Mouse (Mus musculus) testis, adult 2 months (tissue): ENCODE results near the gene Ankrd33b. TPM values are rescaled to one million over a fixed set of nuclear protein-coding genes. Genes with fewer than 3 reads are reported as not detected.

Source experiments
- H3K27ac ChIP-seq: fragments of 200-500 bp; 2 replicates; pipeline ENCODE4 v1.5.1; 2012; ENCODE audit warnings: low read depth, low read length; ENCODE audit not compliant: control insufficient read depth, insufficient read depth
- H3K27me3 ChIP-seq: fragments of 200-500 bp; 2 replicates; pipeline ENCODE4 v1.6.1; 2012; ENCODE audit warnings: mild to moderate bottlenecking, low read length, moderate library complexity; ENCODE audit not compliant: control insufficient read depth, insufficient read depth
- H3K36me3 ChIP-seq: fragments of 200-500 bp; 2 replicates; pipeline ENCODE4 v1.6.1; 2012; ENCODE audit warnings: mild to moderate bottlenecking, low read length; ENCODE audit not compliant: control insufficient read depth, insufficient read depth
- H3K4me1 ChIP-seq: fragments of 200-500 bp; 2 replicates; pipeline ENCODE4 v1.6.1; 2012; ENCODE audit warnings: low read length; ENCODE audit not compliant: control insufficient read depth, insufficient read depth
- H3K4me3 ChIP-seq: fragments of 200-500 bp; 2 replicates; pipeline ENCODE4 v1.5.1; 2012; ENCODE audit warnings: low read depth, mild to moderate bottlenecking, low read length, moderate library complexity, mixed read lengths; ENCODE audit not compliant: control insufficient read depth
- CTCF ChIP-seq: fragments of 200-500 bp; IDR thresholded peaks from 2 replicates; pipeline ENCODE4 v1.5.1; 2012; ENCODE audit warnings: low read depth, mild to moderate bottlenecking, inconsistent platforms, low read length, moderate library complexity; ENCODE audit not compliant: control insufficient read depth, insufficient read depth, insufficient replicate concordance
- POLR2A ChIP-seq: fragments of 200-500 bp; IDR thresholded peaks from 2 replicates; pipeline ENCODE4 v1.6.1; 2012; ENCODE audit warnings: low read depth, mild to moderate bottlenecking, inconsistent platforms, low read length, moderate library complexity; ENCODE audit not compliant: control insufficient read depth
- polyA plus RNA-seq: library from polyadenylated mRNA; depleted of rRNA; stranded (reverse); fragments of >200 nt; gene quantifications from 2 replicates; pipeline ENCODE4 v1.2.3, GENCODE M21; 2012

The Ankrd33b gene
- polyA plus RNA-seq, 1 experiment, result 0.58 TPM

DNA sequence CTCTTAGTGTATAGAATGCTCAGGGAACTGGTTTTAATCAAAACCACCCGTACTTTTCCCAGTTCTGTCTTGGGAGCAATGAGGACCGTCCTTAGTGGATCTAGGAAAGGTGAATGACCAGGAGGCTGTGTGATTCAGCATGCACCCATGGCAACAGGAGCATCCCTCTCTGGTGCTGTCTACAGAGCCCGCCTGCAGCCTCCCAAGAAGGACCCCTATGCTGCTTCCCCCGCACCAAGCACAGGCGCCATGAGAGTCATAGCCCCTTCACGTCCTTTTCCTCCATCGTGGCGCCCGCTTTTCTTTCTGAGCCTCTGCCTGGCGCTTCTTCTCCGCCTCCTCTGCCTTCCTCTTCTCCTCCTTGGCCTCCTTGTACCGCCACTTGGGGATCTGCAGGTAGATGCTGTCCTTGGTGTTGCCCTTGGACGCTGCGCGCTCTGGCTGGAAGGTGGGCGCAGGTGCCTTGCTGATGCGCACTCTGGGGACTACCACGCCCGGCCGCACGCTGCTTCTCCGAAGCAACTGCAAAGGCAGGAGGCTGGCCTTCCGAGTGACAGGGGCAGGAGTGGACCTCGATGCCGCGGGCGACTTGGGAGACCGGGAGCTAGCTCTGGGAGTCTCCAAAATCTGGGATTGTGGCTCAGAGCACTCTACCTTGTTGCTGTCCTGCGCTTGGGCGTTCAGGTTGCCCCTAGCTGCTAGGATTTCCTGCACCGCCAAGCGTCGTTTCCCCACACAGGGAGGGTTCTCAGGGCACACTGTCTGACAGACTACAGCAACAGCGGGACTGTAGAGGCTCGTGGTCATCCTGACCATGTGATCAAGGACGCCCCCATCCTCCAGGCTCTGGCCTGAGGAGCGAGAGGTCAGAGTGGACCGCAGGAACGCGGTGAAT is 70.4 kb downstream of the Ankrd33b start:
- no peaks in the 10 kb centered on the region; the same call in 1 of the 2 replicates for H3K4me1 ChIP-seq
- H3K27ac ChIP-seq, result no peak overlapping the region
- TF ChIP-seq CTCF (no peak), POLR2A (no peak)
- no peaks in the 10 kb centered on the region for H3K36me3 ChIP-seq
- no peaks in the 10 kb centered on the region for H3K27me3 ChIP-seq
- H3K4me3 ChIP-seq, result no peak overlapping the region

DNA sequence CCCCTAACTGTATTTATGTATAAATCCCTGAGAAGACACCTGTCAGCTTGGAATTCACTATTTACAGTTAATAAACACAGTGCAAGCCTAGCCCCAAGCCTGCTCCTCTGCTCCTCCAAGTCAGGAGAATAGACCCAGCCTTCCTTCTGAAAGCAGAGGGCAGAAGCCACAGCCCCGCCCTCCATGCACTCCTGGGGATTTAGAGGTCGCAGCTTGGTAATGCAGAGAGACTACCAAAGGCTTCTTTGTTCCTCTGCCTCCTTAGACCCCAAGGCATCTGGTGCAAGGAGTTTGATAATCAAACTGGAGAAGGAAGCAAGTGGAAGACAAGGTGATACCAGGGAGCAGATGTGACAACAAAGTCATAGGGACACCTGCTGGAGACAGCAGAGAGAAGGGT is 73.2 kb downstream of the Ankrd33b start:
- Histone ChIP-seq H3K36me3 (no peaks in the 10 kb centered on the region), H3K4me3 (no peak overlapping the region), H3K27me3 (no peaks in the 10 kb centered on the region), H3K4me1 (no peaks in the 10 kb centered on the region), H3K27ac (no peak overlapping the region)
- TF ChIP-seq CTCF, result no peak
- TF ChIP-seq POLR2A, result no peak

DNA sequence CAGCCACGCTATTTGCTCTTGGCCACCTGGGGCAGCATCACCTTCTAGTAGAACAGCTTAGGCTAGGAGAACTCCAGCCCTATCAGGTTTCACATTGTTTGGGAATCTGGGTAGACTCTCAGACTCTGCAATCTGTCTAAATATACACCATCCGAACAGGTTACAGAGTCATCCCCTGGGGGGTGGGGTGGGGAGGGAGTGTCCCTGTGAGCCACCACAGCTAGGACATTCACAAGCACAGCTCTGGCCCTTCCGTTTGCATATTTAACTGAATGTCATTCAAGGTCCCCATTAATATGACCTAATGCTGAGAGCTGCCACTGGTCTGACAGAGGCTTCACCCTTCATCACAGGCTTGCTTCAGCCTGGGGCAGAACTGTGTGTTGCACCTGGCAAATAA is 74.9 kb downstream of the Ankrd33b start:
- no peak overlapping the region for H3K27ac ChIP-seq
- H3K27me3 ChIP-seq, result no peaks in the 10 kb centered on the region
- H3K36me3 ChIP-seq, result no peaks in the 10 kb centered on the region
- TF ChIP-seq CTCF (no peak), POLR2A (no peak)
- no peaks in the 10 kb centered on the region for H3K4me1 ChIP-seq
- no peak overlapping the region for H3K4me3 ChIP-seq

DNA sequence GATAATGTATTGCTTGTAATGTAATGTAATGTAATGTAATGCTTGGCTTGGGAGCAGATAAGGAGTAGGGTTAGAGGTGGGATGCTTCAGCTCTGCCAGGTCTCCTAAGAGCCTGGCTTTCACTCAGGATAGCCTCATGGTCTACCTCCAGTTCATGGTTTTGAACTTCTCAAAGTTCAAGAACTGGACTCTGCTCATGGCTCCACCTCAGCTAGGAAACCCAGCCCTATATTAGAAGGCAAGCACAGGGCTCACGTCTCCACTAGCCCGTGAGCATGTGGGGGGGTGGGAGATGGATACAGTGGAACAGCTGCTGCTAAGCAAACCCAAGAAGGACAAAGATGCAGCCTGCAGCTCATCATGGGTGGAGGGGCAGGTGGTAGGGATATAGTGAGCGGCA is 81.8 kb downstream of the Ankrd33b start:
- TF ChIP-seq POLR2A (no peak), CTCF (no peak)
- H3K27ac ChIP-seq, result no peak overlapping the region
- no peaks in the 10 kb centered on the region for H3K27me3 ChIP-seq
- no peaks in the 10 kb centered on the region for H3K36me3 ChIP-seq
- H3K4me1 ChIP-seq, result peaks cover 12% of the 10 kb centered on the region
- H3K4me3 ChIP-seq, result no peak overlapping the region

DNA sequence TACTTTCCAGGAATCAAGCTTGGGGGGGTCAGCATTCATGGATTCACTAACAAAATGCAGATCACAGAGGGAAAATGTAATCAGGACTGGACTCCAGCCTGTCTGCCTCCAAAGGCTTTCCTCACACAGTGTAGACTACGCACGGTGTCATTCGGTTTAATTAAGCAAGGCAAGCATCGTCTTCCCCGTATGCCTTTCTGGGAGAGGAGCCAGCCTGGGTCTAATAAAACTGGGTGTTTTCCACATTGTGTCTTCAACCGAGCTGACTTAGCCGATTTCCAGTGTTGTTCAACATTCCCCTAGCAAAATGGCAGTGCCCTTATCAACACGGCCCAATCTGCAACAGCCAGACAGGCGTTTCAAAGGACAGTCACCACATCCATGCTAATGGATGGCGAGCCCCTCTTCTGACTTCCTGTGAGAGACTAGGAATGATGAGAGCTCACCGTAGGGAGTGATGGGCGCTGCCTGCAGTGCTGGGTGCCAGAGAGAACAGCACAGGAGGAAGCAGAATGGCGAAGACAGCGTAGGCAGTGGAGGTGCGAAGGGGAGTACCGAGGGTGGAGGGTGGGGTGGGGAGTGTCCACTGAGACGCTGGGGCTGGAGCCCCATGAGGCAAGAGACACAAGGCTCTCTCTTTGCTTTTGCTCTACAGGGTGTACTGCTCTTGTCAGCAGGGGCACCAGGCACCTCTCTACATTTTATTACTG is 82.4 kb downstream of the Ankrd33b start:
- Histone ChIP-seq H3K4me1 (peaks cover 15% of the 10 kb centered on the region), H3K27ac (no peak overlapping the region), H3K27me3 (no peaks in the 10 kb centered on the region), H3K36me3 (no peaks in the 10 kb centered on the region), H3K4me3 (no peak overlapping the region)
- TF ChIP-seq POLR2A (no peak), CTCF (no peak)

DNA sequence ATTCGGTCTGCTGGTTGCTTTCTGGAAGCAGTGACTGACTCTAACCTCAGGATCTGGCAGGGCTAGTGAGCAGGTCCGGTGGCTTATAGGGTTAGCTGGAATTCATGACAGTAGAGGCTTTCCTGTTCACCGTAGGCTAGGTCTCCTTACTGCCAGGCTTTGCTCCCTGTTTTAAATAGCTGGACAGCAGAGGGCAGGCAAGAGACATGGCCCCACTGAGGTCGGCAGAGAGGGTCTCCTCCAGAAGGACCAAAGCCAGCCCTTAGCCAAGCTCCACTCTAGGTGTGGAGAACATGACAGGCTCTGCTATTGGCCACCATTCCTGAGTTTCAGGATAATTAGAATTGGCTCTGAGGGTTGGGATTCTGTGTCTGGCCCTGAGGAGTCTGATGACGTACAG is 83.4 kb downstream of the Ankrd33b start:
- H3K27me3 ChIP-seq, result no peaks in the 10 kb centered on the region

DNA sequence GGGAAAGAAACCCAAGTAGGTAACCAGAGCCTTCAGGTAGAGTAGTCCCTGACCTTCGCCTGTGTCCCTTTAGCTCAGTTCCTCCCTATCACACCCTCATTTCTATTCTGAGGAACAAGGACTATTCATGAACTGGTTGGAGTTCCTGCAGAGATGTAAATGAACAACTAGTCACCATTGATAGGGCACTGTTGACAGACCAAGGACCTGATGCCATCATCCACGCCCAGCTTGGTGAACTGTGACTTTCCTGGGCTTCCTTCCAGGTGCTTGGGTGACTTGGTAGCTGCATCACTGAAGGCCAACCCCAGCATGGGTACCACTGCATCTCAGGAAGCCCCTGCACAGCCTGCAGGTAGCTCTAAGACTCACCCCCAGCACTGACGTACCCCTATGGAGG is 85.2 kb downstream of the Ankrd33b start:
- Histone ChIP-seq H3K36me3 (no peaks in the 10 kb centered on the region), H3K27me3 (no peaks in the 10 kb centered on the region), H3K27ac (no peak overlapping the region), H3K4me1 (peaks cover 15% of the 10 kb centered on the region), H3K4me3 (no peak overlapping the region)
- no peak for TF ChIP-seq POLR2A
- no peak for TF ChIP-seq CTCF

More for the DNA sequence above, 83.4 kb downstream of the Ankrd33b start:
- Histone ChIP-seq H3K36me3 (no peaks in the 10 kb centered on the region), H3K4me3 (no peak overlapping the region), H3K4me1 (peaks cover 15% of the 10 kb centered on the region), H3K27ac (no peak overlapping the region)
- TF ChIP-seq POLR2A (no peak), CTCF (no peak)

DNA sequence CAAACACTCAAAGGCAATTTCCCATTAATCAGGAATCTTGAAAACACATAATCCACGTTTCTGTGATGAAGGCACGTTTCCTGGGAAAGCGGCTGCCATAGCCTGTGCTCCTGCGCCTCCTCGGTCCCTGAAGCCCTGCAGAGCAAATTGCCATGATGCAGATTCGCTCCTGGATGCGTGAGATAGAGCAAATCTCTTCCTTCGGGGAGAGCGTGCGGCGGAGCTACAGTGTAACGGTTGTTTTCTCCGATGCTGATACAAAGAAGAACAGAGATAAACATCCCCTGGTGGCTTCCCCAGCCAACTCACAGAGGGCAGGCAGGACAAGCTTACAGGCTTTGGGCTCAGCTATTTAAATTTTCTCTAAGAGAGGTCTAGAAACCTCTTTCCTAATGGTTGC is 85.7 kb downstream of the Ankrd33b start:
- Histone ChIP-seq H3K36me3 (no peaks in the 10 kb centered on the region), H3K4me3 (no peak overlapping the region), H3K4me1 (peaks cover 15% of the 10 kb centered on the region), H3K27me3 (no peaks in the 10 kb centered on the region), H3K27ac (no peak overlapping the region)
- TF ChIP-seq CTCF (no peak), POLR2A (no peak)
